Mouse (Mus musculus) frontal cortex, postnatal 14 days (tissue): Measurements from ENCODE around the gene Sf3b3.
"Not testable (repeated sequence)": the region's sequence is repeated elsewhere in the genome, so short reads cannot be mapped to it uniquely, and the experiment has no call there.

Experiments
- DNase-seq, 2 experiments: peaks; one replicate each; pipeline ENCODE4 v3.0.0; 2022; ENCODE audit warnings: low spot score in 2 of 2

Gene Sf3b3

GRCm38 (mm10) chr8:110846405-110847170 is at the start of gene Sf3b3, which contains the start of gene Cog4:
Gene Sf3b3, minus strand, starts transcription at chr8:110846787.
Gene Cog4, plus strand, starts transcription at chr8:110846600.
- DNase-seq, result peak; percentile 73 to 76

- DNase-seq, result no peak
Measured at GRCm38 (mm10) chr8:110895812-110896211, 49.2 kb upstream of the Sf3b3 start.

GRCm38 (mm10) chr8:110895254-110895653 is 48.7 kb upstream of the Sf3b3 start:
- DNase-seq, result no peak

- DNase-seq, result no peak
Measured at GRCm38 (mm10) chr8:110894851-110895250, 48.3 kb upstream of the Sf3b3 start.

- DNase-seq, result no peak
Measured at GRCm38 (mm10) chr8:110892913-110893312, 46.3 kb upstream of the Sf3b3 start.

- DNase-seq, result no peak
Measured at GRCm38 (mm10) chr8:110892040-110892439, 45.5 kb upstream of the Sf3b3 start.

GRCm38 (mm10) chr8:110889904-110890470 is 43.4 kb upstream of the Sf3b3 start:
- DNase-seq, result no peak

GRCm38 (mm10) chr8:110888860-110889259 is 42.3 kb upstream of the Sf3b3 start:
- DNase-seq, result no peak

GRCm38 (mm10) chr8:110888441-110888840 is 41.9 kb upstream of the Sf3b3 start:
- DNase-seq, result no peak

- DNase-seq, result no peak
Measured at GRCm38 (mm10) chr8:110887551-110887950, 41.0 kb upstream of the Sf3b3 start.

GRCm38 (mm10) chr8:110886634-110887033 is 40.0 kb upstream of the Sf3b3 start:
- no peak for DNase-seq

GRCm38 (mm10) chr8:110883824-110884223 is 37.2 kb upstream of the Sf3b3 start:
- DNase-seq, result no peak

- DNase-seq, result no peak
Measured at GRCm38 (mm10) chr8:110881741-110882310, 35.2 kb upstream of the Sf3b3 start.

GRCm38 (mm10) chr8:110877862-110878261 is 31.3 kb upstream of the Sf3b3 start:
- no peak for DNase-seq

GRCm38 (mm10) chr8:110870501-110870900 is 23.9 kb upstream of the Sf3b3 start:
- no peak for DNase-seq

- DNase-seq, result not testable (repeated sequence)
Measured at GRCm38 (mm10) chr8:110861347-110862025, 14.9 kb upstream of the Sf3b3 start.

GRCm38 (mm10) chr8:110859651-110860501 is 13.3 kb upstream of the Sf3b3 start:
- DNase-seq, result no peak

- no peak for DNase-seq
Measured at GRCm38 (mm10) chr8:110856760-110857461, 10.3 kb upstream of the Sf3b3 start.

GRCm38 (mm10) chr8:110856073-110856472 is 9.5 kb upstream of the Sf3b3 start:
- not testable (repeated sequence) for DNase-seq

GRCm38 (mm10) chr8:110851186-110851585 is 4.6 kb upstream of the Sf3b3 start:
- no peak for DNase-seq
